Mouse (Mus musculus) testis, adult 2 months (tissue): ENCODE results near the gene Uvrag. TPM values are rescaled to one million over a fixed set of nuclear protein-coding genes. Genes with fewer than 3 reads are reported as not detected.

ENCODE experiments used
- H3K27ac ChIP-seq: fragments of 200-500 bp; 2 replicates; pipeline ENCODE4 v1.5.1; 2012; ENCODE audit warnings: low read depth, low read length; ENCODE audit not compliant: control insufficient read depth, insufficient read depth
- H3K27me3 ChIP-seq: fragments of 200-500 bp; 2 replicates; pipeline ENCODE4 v1.6.1; 2012; ENCODE audit warnings: mild to moderate bottlenecking, low read length, moderate library complexity; ENCODE audit not compliant: control insufficient read depth, insufficient read depth
- H3K36me3 ChIP-seq: fragments of 200-500 bp; 2 replicates; pipeline ENCODE4 v1.6.1; 2012; ENCODE audit warnings: mild to moderate bottlenecking, low read length; ENCODE audit not compliant: control insufficient read depth, insufficient read depth
- H3K4me1 ChIP-seq: fragments of 200-500 bp; 2 replicates; pipeline ENCODE4 v1.6.1; 2012; ENCODE audit warnings: low read length; ENCODE audit not compliant: control insufficient read depth, insufficient read depth
- H3K4me3 ChIP-seq: fragments of 200-500 bp; 2 replicates; pipeline ENCODE4 v1.5.1; 2012; ENCODE audit warnings: low read depth, mild to moderate bottlenecking, low read length, moderate library complexity, mixed read lengths; ENCODE audit not compliant: control insufficient read depth
- CTCF ChIP-seq: fragments of 200-500 bp; IDR thresholded peaks from 2 replicates; pipeline ENCODE4 v1.5.1; 2012; ENCODE audit warnings: low read depth, mild to moderate bottlenecking, inconsistent platforms, low read length, moderate library complexity; ENCODE audit not compliant: control insufficient read depth, insufficient read depth, insufficient replicate concordance
- POLR2A ChIP-seq: fragments of 200-500 bp; IDR thresholded peaks from 2 replicates; pipeline ENCODE4 v1.6.1; 2012; ENCODE audit warnings: low read depth, mild to moderate bottlenecking, inconsistent platforms, low read length, moderate library complexity; ENCODE audit not compliant: control insufficient read depth
- polyA plus RNA-seq: library from polyadenylated mRNA; depleted of rRNA; stranded (reverse); fragments of >200 nt; gene quantifications from 2 replicates; pipeline ENCODE4 v1.2.3, GENCODE M21; 2012

Gene Uvrag
- polyA plus RNA-seq, 1 experiment, result 2.6 TPM

DNA sequence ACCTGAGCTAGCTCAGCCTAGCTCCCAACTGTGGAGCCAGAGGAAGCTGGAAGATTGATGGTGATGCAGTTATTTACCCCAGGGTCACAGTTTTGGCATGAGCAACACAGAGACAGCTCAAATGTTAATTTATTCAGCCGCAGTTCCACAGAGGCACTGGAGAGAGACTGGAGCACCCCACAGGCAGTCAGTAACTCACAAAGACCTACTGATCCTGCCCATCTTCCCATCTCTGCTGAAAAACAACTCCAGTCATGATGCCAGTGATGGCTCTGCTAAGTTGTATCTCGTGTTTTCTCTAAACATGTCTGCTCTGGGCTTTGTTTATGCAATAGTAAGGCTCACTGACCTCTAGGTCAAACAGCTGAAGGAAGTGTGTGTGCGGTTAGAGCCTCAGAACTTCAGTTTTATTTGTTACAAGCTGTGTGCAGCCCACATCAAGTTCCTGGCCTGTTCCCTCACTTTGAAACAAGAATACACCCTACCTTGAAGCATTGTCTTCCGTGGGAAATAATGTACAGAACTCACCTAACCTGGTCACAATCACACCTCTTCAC is 34.1 kb downstream of the Uvrag start:
- Histone ChIP-seq H3K36me3 (no peaks in the 10 kb centered on the region), H3K27me3 (no peaks in the 10 kb centered on the region), H3K27ac (no peak overlapping the region), H3K4me3 (no peak overlapping the region), H3K4me1 (no peaks in the 10 kb centered on the region)
- TF ChIP-seq CTCF (no peak), POLR2A (no peak)

DNA sequence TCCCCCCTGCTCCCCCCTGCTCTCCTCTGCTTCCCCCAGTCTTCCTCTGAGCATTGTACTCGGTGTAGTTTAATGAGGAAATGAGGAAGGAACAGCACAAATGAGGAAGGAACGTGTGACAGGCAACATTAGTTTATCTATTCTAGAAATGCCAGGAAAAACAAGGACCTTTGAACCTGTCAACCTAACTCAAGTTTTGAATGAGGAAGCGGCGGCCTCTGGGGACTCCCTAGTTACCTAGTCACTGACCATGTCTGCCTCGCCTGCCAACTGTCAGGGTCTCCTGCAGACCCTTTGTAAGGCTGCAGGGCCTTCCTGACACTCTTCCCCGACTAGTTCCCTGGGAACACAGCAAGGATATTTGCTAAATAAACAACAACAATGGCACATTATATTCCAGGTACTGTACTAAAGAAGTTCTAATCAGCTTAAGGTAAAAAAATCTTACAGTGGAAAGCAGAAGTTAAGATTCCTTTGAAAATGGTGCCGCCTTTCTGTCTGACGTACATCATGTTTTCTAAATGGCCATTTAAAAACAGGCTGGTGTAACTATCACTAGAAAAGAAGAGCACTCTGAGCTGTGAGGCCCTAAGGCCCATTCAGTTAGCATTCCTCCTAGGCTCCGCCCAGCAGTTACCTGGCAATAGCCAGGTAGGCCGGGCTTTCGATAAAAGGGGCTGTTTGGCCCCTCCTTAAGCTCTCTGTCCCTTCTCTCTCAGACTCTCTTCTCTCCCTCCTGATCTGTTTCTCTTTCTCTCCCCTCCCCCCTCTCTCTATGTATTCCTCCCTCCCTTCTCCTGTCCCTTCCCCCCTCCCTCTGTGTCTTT is 39.0 kb downstream of the Uvrag start:
- Histone ChIP-seq H3K4me3 (no peak overlapping the region), H3K4me1 (no peaks in the 10 kb centered on the region), H3K36me3 (no peaks in the 10 kb centered on the region), H3K27ac (no peak overlapping the region), H3K27me3 (no peaks in the 10 kb centered on the region)
- no peak for TF ChIP-seq CTCF
- TF ChIP-seq POLR2A, result no peak

DNA sequence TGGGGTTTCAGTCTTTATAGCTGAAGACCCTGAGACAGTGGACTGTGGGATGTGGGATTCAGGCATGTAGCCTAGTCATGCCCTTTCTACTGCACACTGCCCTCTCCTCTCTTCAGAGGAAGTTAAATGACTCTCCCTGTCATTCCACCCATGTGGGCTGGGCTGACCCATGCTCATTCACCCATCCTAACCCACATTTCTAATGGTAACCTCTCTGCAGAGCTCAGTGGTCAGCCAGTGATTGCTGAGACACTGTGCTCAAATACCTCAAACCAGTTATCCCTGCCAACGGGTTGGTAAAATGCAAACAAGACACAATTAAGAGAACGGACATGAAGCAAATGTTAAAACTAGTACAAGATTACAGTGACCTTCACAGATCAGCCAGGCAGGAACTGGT is 39.9 kb downstream of the Uvrag start:
- TF ChIP-seq POLR2A (no peak), CTCF (no peak)
- Histone ChIP-seq H3K27ac (no peak overlapping the region), H3K27me3 (no peaks in the 10 kb centered on the region), H3K4me1 (no peaks in the 10 kb centered on the region), H3K4me3 (no peak overlapping the region), H3K36me3 (no peaks in the 10 kb centered on the region)

DNA sequence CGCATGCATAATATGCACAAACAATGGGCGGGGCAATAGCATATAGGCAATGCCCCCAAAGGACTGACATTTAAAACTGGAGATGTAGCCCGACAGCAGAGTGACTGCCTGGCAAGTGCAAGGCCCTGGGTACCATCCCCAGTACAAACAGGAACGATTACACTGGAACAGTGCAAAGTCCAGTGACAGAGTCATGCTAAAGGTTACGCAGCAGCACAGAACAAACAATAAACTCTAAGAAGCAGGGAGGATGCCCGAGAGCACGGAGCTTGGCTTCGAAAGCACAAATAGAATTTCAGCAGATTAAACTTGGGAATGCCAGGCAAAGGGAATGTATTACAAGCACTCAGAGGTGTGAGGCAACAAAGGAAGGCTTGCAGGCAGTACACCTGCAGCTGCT is 40.4 kb downstream of the Uvrag start:
- H3K36me3 ChIP-seq, result no peaks in the 10 kb centered on the region
- TF ChIP-seq POLR2A, result no peak
- no peak for TF ChIP-seq CTCF

DNA sequence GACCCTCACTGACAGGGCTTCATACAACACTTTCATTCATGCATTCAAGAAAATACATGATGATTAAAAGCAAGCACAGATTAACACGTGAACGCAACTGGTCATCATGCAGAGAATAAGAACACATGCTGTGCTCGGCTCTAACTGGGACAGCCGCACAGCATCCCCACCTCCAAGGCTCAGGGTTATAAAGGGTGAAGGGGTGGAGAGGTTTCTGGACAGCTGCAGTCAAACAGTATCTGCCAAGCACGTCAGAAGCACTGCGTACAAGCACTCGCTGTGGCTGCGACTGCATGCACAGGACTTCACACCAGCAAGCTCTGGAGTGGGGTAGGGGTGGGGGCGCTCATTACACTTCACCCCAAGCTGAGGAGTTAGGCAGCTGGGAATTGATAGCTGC is 40.9 kb downstream of the Uvrag start:
- H3K4me3 ChIP-seq, result no peak overlapping the region
- no peaks in the 10 kb centered on the region for H3K4me1 ChIP-seq
- H3K36me3 ChIP-seq, result no peaks in the 10 kb centered on the region
- TF ChIP-seq POLR2A (no peak), CTCF (no peak)
- no peak overlapping the region for H3K27ac ChIP-seq
- H3K27me3 ChIP-seq, result no peaks in the 10 kb centered on the region

More for the DNA sequence above, 40.4 kb downstream of the Uvrag start:
- no peak overlapping the region for H3K4me3 ChIP-seq
- H3K4me1 ChIP-seq, result no peaks in the 10 kb centered on the region
- H3K27ac ChIP-seq, result no peak overlapping the region
- no peaks in the 10 kb centered on the region for H3K27me3 ChIP-seq

DNA sequence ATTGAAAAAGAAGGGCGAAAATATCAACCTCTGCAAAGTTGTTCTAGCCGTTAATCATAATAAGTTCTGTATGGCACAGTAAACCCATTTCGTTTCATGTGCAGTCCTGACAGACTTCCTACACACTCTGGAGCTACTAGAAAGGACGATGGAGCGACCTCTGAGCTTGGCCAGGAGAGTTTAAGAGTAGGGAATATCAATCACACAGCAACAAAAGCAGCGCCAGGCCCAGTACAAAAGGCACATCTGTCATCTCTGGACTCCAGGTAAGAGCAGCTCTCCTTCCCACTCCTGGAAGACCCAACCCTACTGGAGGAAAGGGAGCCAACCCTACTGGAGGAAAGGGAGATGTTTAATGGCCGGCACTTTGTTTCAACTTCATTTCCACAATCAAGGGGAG is 43.2 kb downstream of the Uvrag start:
- Histone ChIP-seq H3K27me3 (no peaks in the 10 kb centered on the region), H3K36me3 (no peaks in the 10 kb centered on the region), H3K4me3 (no peak overlapping the region), H3K27ac (no peak overlapping the region), H3K4me1 (no peaks in the 10 kb centered on the region)
- TF ChIP-seq CTCF, result no peak
- no peak for TF ChIP-seq POLR2A

DNA sequence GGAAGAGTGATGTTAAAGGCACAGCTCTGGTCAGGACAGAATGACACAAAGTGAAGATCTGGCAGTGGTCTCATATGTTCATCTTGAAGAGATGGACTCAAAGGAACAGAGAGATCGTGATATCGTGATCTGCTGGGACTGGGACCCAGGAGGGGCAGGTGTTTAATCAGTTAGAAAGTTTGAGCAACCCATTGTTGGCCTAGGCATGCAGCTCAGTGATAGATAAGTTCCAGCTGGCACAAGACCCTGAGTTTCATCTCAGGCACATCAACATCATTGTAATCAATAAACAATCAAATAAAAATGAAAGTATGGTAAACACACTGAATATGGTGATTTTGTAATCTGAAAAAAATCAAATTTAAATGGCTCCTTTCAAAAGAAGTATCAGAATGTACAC is 43.8 kb downstream of the Uvrag start:
- TF ChIP-seq CTCF, result no peak
- TF ChIP-seq POLR2A, result no peak
- H3K4me1 ChIP-seq, result no peaks in the 10 kb centered on the region; the same call in 1 of the 2 replicates
- H3K27me3 ChIP-seq, result no peaks in the 10 kb centered on the region
- no peak overlapping the region for H3K4me3 ChIP-seq
- no peaks in the 10 kb centered on the region for H3K36me3 ChIP-seq
- H3K27ac ChIP-seq, result no peak overlapping the region

DNA sequence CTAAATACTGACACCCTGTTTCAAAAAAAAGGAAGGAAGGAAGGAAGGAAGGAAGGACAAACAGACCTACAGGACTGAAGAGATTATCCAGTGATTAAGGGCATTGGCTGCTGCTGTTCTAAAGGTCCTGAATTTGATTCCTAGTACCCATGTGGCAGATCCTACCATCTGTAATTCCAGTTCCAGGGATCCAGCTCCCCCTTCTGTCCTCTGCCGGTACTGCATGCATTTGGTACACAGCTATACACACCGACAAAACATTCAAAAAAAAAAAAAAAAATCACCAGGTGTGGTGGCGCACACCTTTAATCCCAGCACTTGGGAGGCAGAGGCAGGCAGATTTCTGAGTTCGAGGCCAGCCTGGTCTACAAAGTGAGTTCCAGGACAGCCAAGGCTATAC is 45.8 kb downstream of the Uvrag start:
- no peaks in the 10 kb centered on the region; the same call in 1 of the 2 replicates for H3K4me1 ChIP-seq
- H3K27me3 ChIP-seq, result no peaks in the 10 kb centered on the region
- H3K4me3 ChIP-seq, result no peak overlapping the region
- H3K36me3 ChIP-seq, result no peaks in the 10 kb centered on the region
- TF ChIP-seq POLR2A (no peak), CTCF (no peak; the same call in 1 of the 2 replicates)
- H3K27ac ChIP-seq, result no peak overlapping the region
